Mouse (Mus musculus) megakaryocyte-erythroid progenitor cell, adult 5-6 weeks (primary cell): Measurements from ENCODE around the gene Cobl. TPM values are rescaled to one million over a fixed set of nuclear protein-coding genes. Genes with fewer than 3 reads are reported as not detected.

Source experiments
- ATAC-seq: replicated peaks from 2 replicates; pipeline ENCODE4 v1.8.0; 2016; ENCODE audit warnings: mild to moderate bottlenecking, inconsistent platforms; ENCODE audit not compliant: severe bottlenecking, poor library complexity, low FRiP score, low TSS enrichment
- total RNA-seq, 2 experiments: library from RNA; stranded (forward) in 1 of 2; stranded (reverse) in 1 of 2; fragments of 200-1000, 215-1000 nt in 1 of 2; fragments of >200 nt in 1 of 2; fragmentation: Nextera tagmentation in 1 of 2; gene quantifications; 2 replicates each; pipeline ENCODE4 v1.2.3; 2014 to 2017

The Cobl gene
- total RNA-seq, 2 experiments from 2014 or later, result not detected

DNA sequence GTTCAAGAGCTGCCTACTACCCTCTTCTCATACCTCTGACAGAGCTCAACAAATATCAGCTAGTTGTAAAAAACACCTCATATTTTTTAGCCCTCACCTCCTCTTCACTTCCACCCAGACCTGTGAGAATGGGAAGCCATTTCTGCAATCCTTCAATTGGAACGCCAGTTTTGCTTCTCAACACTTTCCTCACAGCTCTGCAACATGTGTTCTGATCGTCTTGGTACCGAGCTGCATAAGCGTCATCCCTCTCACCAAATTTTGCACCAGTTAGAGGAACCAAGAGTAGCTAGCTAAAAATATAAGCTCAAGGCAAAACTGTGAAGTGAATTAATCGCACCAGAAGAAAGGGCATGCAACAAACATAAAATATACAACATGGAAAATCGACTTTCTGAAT is 56.9 kb downstream of the Cobl start:
- no peak for ATAC-seq

DNA sequence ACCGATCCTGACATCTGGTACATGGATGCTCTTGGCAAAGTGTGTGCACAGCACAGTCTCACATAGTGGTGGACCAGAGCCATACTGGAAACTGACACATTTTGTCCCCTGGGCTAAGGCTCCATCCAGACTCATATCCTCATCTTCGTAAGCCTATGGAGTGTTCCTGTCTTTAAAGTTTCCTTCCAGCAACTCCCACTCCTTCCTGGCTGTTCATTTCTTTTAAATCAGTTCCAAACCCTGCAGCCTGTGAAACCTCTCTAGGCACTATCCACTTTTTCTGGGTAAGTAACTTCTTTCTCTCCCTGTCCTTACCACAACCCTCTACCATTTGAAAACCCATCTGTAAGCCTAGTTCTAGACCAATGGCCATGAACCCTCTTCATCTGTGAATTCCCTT is 64.9 kb downstream of the Cobl start:
- ATAC-seq, result no peak

DNA sequence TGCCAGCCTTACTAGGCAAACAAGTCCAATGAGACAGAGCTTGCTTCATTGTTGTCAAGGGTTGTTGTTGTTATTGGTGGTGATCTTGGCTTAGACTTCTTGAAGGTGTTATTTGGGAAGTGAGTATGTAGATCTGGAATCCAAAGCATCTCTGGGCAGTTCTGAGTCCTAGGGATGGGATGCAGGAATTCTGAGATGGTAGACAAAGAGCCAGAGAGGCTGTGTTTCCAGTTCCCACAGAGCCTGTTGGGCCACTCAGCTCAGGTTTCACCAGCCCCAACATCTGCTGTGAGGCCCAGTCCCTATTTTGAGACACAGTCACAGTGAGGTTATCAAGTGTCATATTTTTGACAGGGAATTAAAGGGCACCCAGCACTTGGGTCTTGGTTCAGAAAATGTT is 68.6 kb downstream of the Cobl start:
- ATAC-seq, result no peak

DNA sequence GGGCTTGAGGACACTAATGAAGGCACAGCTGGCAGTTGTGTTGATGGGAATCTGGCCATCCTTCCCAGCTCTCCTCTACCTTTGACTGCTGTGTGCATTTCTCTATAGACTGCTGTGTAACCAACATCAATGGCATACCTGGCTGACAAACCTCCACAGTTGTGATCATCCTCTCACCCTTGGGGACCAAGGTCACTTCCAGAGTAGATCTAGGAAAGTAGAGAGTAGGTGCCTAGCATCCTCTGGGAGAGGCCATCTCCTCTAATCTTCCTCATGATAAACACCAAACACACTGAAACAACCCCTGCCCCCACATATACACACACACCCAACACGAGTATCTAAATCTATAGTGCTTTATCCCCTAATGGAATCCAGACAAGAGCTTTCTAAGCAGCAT is 70.1 kb downstream of the Cobl start:
- no peak for ATAC-seq

DNA sequence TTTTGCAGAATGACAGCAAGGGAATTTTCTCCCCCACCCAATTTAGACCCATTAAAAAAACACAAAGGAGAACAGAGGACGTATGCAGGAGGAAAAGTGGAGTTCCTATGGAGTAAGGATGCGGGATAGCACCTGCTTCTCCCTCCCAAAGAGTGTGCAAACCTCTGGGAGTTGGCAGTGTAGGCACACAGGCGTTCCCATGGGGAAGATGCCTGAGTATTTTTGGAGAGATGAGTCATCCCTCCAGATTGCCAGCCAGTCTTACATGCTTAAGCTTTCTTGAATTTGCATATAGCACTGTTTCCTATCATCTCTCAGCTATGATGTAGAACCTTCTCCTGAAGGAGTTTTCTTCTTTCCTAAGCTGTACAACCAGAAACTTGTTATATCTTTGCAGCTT is 70.6 kb downstream of the Cobl start:
- ATAC-seq, result no peak

DNA sequence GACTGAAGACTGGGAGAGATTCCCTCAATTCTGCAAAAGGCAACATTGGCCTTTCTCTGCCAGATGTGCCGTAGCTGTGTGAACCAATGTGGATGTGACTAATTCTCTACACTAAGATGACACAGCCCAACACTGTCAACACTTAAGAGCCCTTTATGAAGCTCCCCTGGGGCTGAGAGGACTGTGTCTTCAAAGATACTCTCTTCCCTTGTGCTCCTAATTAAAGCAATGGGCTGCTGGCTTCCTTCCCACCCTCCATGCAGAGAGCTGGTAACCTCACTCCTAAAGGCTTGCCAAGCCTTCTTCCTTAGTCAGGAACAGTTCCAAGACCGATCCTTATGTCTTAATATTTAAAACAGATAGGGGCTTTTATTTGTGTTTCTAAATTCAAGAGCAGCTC is 79.9 kb downstream of the Cobl start:
- ATAC-seq, result no peak

DNA sequence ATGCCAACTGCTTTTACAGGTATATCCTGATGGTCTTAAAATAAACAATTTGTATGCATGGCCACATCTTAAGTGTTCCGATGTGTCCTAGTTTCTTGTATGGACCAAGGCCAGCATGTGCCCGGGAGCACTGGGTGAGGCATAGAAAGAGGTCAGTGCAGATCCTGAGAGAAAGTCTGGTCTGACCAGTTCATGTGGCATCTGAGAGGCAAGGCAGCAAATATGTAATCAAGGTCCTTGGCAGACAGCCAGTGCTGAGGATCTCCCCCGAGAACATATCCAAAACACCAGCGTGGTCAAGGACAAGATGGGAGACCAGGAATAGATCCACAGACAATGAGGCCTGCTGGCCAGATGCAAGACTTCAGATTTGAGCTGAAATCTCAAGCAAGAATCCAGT is 81.8 kb downstream of the Cobl start:
- no peak for ATAC-seq

DNA sequence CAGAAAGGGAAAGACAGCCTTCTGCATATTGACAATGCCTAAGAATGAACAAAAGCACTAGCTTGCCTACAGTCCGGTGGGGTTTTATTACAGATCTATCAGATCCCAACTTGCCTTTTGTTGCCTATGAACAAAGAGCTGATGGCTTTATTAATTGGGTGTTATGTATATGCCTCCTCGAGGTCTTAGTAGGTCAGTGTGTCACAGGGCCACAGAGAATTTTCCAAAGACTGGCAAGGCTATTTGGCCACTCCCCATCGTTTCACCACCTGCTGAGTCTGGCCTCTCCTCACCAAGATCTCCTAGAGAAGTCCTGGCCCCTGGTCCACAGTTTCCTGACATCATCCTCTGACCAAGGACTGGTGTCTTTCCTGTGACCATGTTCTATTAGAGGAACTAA is 83.7 kb downstream of the Cobl start:
- ATAC-seq, result no peak

DNA sequence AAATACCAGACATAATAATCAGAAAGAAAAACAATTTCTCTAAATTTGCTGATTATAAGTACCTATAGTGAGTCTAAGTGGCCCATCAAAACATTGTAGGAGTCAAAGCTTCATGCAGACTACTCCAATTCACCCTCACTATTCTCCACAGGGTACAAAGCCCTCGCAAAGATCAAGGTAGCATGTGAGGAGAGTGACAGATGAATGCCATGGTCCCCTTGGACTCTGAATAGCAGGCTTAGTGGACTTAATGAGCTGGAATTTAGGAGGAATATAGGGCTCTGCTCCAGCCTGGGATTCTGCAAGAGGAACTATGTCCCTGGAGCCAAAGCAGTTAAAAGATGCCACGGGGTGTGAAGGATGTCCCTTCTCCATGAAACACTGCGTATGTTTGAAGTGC is 88.1 kb downstream of the Cobl start:
- ATAC-seq, result no peak

DNA sequence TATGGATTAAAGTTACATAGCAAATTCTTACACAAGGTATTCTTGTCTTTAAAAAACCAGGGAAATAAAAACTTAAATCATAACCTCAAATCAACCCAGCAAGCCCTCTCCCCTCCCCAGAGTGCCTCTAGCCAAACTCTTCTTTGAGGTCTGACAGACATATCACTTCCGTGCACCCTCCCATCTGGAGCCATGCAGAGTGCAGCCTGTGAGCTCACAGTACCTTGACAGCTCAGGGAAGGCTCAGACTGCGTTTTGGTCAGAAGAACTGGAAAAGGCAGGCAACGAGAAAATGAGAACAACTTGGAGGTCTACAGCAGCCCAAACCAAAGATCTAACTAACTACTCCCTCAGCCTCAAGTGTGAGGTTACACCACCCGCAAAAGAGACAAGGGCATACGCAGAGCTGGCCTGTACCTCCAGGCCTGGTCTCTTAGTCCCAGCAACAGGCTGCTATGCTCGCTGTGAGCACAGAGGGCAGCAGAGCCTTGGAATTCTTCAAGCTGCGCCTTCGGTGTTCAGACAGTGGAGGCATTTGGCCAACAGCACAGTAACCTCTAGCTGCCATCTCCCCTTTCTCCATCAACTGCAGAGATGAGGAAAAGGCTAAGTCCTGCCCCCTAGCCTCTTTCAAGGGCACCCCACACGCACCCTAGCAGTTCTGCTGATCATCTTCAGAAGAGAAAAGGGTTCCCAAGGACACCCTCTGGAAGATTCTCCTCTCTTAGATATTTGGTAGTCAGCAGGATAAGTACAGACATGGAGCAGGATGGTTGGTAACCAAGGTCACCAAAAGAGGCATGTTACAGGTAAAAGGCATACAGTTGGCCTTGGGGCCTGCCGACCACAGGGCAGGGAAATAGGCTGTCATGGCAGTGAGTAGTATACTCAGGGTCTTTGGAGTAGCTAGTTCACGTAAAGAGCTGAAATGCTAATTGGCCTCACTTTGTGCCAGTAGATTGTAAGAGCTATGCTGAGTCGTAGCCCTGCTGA is 91.4 kb downstream of the Cobl start:
- ATAC-seq, result peak; percentile 90

DNA sequence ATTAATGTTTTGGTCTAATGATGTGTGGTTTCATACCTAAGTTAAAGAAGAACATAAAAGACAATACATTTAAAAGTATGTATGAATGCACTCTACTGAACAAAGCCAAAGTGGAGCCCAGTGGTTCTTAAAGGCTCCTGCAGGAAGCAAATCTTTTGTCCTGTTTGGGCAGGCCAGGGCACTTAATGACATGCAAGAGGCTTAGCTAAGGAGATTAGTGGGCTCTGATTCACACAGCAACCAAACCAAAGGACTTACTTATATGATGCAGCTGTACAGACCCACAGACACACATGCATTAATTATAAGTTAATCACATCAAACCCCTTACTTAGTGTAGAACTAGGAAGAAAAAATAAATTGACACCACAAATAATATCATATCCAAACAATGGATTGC is 93.8 kb downstream of the Cobl start:
- ATAC-seq, result no peak

DNA sequence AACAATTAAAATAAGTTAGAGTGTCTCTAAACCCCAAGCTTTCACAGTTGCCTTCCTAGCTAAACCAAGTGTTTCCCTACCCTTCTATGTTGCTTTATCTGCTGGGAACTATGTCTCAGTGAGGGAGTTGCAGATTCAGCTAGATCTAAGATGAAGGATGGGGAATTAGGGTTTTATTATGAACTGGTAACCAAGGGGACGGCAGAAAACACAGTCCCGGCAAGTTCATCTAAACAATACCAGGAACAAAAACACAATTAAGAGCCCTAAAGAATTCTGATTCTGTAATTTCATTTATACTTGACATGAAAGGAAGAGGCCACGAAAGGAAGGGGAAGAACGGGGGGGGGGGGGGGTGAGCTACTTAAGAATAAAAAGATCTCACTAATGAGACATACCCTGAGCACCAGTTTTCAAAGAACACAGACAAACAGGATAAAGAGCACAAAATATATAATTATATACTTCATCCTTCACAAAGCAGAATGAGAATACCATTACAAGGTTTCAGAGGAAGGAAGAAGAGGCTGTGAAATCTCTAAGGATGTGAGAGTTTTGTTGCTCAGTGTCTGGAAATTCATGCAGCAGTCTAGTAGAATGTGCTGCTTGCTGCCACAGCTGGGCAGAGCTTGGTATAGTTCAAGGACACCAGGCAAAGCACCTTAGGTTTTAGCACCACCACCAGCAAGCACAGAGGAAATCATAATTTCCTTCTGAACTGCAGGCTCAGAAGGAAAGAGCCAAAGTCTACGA is 97.2 kb downstream of the Cobl start:
- no peak for ATAC-seq

DNA sequence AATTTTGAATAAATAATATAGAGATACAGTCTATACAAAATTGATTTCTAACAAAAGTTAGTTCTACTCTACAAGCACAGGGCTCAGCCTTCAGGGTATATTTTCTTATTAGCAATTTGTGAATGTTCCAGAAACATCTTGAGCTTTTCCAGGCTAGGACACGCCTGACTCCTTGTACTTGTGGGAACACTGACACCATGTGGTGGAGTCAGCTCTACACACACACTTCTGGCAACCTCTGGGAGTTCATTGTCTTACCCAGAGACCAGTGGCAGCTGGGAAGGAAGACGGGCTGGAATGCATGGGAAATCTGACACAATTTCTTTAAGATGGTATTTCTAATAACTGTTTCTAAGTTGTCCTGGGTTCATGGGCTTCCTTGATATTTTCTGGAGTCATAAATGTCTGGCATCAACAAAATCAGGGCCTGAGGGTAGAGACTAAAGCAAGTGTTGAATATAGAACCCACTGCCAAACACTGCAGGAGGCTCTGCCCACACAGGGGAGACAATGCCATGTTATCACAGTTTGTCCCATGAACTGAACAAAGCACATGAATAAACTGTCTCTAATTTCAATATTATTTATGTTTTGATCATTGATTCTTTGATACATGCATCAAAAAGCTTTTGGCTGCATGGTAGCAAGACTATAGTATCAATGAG is 105.3 kb downstream of the Cobl start:
- no peak for ATAC-seq

DNA sequence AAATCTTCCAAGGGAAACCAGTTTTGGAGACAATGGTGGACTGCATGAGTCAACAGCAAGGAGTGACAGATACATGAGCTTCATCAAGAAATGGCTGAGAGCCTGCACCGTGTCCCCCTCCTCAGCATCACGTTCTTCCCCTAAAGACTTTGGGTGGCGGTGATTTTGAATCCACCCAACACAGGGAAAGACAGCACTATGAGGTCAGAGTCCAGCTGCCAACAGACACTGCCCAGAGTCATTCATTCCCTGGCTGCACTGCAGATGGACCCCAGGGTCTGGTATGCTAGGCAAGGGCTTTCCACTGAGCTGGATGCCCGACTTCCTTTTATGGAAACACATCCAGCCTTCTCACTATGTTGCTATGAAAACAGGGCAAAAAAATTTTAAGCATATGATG is 106.2 kb downstream of the Cobl start:
- no peak for ATAC-seq

DNA sequence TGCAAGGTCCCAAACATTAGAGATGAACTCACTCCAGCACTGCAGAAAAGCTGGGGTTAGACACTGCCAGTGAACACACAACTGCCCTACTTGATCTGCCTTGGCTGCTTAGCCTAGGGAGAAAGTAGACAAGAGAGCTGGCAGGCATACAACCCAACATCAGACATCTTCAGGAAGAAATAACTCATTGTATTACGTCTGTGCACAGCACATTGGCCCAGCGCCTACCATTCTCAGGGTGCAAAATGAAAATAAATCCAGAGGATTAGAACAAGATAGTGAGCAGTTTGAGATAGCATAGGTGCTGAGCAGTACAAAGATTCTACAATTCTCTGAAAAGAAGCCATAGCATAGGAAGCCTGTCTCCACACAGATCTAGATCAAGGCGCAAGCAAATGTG is 109.1 kb downstream of the Cobl start:
- no peak for ATAC-seq

DNA sequence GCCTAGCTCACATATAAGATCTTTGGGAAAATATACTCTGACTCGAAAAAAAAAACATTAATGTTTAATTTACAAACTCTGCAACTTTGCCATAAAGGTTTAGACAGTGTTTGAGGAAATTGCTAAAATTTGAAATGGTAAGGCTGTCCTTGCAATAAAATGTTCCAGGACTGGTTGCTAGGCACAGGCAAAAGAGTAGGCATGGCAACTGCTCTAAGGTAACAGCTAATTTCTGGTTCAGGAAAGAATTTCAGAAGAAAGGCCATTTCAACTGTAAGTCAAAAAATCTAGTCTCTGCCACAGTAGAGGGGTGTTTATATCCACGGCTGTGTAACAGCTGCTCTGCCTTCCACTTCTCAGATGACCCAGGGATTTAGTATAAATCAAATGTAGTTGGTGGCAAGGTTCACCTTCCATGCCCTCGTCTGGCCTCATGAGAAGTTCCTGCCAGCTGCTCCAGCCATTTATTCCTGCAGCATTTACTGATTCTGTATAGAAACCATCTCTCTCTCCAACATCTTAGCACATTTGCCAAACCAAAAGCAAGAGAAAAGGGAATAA is 113.7 kb downstream of the Cobl start:
- no peak for ATAC-seq

DNA sequence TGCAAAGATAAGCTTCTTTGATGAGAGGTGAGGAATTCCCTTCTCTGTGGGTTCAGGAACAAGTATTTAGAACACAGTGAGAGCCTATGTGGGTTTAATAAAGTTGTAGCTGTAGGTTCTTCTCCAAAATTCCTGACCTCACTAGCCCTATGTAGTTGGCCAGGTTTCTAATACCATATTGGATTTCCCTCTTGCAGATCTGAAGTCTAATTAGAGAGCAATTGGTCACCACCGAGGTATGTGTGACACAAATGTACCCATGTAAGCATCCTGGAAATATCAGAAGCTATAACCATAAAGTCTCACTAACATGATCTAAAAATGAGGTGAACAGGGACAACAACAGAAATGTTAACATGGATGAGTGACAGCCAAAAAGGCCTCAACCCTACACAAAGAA is 114.7 kb downstream of the Cobl start:
- ATAC-seq, result no peak

DNA sequence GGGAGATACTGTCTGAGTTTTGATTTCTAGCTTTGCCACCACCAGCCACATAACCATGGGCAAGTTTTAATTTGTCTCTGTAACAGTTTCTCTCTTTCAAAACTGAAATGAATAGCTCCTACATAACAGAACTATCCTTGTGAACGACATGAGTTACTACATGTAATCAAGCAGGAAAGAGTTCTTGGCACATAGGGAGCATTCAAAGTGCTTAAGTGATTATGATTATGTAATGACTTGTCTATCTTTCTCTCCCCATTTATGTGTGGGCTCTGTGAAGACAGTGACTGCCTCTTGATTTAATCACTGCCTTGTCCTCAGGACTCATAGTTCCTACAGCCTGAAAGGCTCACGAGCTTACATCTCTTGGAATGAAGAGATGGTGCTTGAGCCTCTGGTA is 118.3 kb downstream of the Cobl start:
- no peak for ATAC-seq

DNA sequence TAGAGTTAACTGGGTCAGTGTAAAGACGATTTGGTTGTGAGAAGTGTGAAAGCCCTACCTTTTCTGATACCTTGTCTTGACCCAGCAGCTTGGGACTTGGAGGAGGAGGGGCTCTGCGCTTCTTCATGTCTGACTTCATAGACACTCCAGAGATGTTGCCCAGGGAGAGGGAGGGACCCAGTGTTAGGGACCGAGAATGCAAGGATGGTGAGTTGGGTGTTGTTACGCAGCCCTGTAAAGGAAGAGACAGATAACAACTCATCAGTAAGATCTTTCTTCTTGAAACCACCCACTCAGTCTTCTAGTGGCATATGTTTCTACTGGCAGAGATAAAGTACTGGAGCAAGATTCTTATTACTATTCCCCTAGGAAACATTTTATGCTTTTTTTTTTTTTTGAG is 121.1 kb downstream of the Cobl start:
- no peak for ATAC-seq

DNA sequence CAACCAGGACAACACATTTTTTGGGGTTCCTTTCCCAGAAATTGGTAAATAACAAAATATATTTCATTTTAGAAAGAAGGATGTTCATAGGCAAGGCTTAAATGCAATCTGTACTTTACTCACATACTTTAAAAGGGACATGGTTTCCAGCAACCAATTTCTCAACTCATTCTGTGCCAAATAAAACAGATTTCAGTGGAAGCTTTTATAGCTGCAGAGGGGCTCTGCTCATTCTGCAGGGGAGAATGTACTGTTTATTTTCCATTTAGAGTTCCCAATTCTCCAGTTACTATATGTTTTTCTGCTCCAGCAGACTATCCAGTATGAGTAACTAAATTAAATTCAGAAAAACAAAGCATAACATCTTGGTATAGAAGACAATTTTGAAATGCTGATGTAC is 124.1 kb downstream of the Cobl start:
- ATAC-seq, result no peak
